Mouse (Mus musculus): Measurements from ENCODE around the gene Rab34.

The Rab34 gene

DNA sequence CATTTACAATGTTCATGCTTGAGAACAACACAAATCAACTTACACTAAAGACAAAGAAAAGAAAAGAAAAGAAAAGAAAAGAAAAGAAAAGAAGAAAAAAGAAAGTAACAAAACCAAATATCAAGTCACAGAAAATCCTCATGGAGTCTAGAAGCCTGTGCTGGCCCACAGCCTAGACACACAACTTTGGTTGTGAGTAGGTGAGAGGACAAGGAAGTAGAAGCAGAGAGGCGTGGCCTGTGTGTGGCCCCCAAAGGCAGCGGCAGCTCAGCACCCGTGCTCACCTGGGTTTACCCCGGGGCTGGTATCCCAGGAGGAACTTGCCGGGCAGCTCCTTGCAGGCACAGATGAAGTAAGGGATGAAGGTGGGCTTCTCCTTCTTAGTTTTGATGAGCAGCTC is 23.3 kb downstream of the Rab34 start:
- no peak for TF ChIP-seq GATA4 (IDR thresholded peaks at IDR 0.05; ENCODE audit: insufficient replicate concordance, low read length)

DNA sequence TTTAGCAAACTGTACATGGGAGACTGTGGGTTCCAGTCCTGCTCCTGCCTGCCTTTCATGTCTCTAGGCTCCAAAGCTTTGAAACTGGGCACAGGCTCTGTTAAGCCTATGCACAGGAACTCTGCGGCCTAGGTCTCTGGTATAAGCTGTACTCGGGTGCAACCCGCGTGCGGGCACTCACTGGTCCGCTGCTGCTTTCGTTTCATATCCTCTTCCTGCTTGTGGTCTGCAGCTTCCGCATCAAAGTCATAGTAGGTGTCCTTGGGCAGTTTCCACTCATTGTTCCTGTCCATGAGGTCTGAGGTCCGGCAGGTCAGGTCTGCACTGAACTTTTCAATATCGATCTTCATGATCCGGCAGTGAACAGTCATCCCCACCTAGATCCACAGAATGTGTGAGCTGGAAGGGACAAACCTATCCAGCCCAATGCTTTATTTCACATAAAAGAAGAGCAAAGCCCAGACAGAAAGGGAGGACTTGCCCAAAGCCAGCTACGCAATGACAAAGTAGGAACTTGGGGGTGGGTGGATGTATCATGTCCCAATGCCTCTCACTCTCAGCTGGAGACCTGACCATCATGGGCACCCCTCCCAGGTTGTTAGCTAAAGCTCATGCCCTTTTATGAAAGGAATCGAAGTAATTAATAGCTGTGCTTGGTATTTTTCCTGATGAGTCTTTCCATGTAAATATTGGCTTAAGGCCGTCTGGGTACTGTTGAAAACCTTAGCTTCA is 25.0 kb downstream of the Rab34 start:
- no peak for TF ChIP-seq GATA4 (IDR thresholded peaks at IDR 0.05; ENCODE audit: insufficient replicate concordance, low read length)

DNA sequence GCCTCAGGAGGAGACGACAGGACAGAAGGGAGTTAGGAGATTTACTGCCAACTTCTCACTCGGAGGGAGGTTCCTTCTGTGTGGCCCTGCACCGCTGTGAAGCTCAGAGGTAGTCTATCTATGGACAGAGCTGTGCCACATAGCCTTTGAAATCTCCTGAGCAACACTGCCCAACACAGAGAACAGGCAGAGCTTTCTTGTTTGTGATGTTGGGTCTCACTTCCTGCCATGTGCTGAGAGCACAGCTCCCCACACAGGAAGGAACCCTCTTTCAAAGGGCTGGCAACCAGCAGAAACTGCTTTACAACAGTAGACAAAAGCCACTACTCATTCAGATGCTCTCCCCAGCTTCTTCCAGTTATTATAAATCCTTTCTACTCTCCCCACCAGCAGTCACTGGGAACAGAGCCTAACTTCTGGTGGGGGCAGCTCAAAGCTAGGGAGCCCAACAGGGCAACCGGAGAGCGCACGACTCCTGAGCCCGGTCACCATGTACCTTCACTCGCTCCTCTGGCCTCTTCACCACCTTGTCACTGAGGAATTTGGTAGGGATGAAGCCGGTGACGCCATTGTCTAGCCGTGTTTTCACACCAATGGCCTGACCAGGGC is 27.6 kb downstream of the Rab34 start:
- TF ChIP-seq GATA4 (IDR thresholded peaks at IDR 0.05; ENCODE audit: insufficient replicate concordance, low read length): no peak

DNA sequence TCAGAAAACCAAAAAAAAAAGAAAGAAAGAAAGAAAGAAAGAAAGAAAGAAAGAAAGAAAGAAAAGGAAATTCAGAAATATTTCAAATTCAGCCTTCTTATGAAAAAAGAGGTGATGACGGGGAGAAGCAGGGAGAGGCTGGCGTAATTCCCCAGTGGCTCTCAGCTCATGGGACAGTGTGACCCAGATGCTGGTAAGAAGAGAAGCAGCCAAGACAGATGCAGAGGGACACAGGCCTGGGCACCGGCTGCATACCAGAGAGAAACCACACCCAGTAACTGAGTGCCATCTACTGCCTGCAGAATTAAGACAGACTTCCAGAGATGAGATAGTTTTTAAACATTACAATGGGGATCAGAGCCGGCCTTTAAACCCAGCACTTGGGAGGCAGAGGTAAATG is 35.4 kb downstream of the Rab34 start:
- TF ChIP-seq GATA4 (IDR thresholded peaks at IDR 0.05; ENCODE audit: insufficient replicate concordance, low read length): no peak

DNA sequence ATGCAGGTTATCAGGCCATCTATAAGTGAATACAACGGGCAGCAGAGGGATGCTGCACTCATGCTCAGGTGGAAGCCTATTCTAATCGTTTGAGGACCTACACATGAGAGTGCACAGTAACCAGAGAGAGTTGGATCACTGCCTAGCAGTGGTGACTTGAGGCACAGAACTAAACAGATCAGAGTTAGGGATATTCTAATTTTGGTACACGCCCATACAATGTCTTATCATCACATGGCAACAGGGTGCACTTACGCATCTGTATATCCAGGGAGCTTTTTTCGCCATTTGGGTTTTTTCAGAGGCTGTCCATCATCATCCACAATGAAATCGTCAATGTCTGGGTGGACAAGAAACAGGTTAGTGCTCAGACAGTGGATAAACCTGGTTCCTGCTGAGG is 43.3 kb downstream of the Rab34 start:
- no peak for TF ChIP-seq GATA4 (IDR thresholded peaks at IDR 0.05; ENCODE audit: insufficient replicate concordance, low read length)

DNA sequence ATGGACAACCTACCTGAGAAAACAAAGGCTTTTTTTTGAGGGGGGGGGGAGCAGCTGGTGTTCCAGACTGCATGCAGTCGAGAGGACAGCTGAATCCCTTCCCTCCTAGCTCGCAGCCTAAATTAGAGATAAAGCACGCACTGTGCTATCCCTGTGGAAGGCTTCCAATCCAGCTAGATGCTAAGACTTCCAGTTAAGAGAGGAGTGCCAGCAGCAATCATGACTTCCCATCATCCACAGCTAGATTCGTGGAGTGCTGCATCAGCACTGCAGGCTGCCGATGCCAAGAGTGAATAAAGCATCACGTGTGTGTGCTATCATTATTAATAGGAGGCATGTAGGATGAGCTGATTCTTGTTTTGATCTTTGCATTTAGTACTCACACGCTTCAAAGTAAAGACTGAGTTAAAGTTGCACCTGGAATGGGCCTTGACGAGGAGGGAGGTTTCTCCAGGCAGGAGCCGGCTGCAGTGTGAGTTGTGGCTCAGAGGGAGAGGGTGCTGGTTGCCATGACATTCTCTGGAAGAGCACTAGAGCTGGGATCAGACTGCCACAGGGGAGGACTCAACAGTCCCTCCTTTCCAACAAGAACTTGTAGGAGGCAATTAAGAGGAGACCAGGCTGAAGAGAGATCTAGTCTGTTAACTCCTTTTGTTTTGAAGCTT is 52.1 kb downstream of the Rab34 start:
- no peak for TF ChIP-seq GATA4 (IDR thresholded peaks at IDR 0.05; ENCODE audit: insufficient replicate concordance, low read length)
